Mouse (Mus musculus): ENCODE measurements around the gene Pdgfc.

The Pdgfc gene

DNA sequence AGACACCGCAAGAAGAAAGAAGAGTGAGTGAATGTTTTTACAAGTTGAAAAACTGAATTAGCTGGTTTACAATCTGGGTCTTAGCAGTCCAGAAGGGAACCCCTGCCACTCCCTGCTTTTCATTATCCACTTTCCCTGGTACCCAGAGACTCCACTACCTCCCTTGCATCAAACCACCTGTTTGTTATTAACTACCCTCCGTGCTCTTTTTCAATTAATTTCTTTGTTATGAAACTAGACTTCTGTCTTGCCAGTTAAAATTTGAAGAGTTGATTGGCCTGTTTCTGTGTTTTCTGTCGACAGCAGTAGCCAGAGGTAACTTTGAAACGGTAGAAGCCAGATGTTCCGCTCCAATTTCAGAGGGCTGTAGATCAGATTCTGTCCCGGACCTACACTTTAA, 207.4 kb downstream of the Pdgfc start:
- in situ Hi-C loops (cut with MboI, MseI): no loop called here

GRCm38 (mm10) chr3:81262801-81263200, 226.6 kb downstream of the Pdgfc start:
- in situ Hi-C loops (cut with MboI, MseI): no loop called here

All from T-helper 17 cell (primary cell).